Mouse (Mus musculus) CH12.LX (cell line): Measurements from ENCODE around the gene Camta1. TPM values are rescaled to one million over a fixed set of nuclear protein-coding genes. Genes with fewer than 3 reads are reported as not detected.

Source experiments
- DNase-seq: peaks from one replicate; pipeline ENCODE4 v3.0.0-alpha.2; 2013; ENCODE audit errors: extremely low read depth
- H3K27ac ChIP-seq: 2 replicates; pipeline ENCODE4 v1.5.1; 2012; ENCODE audit warnings: low read depth, mild to moderate bottlenecking, control low read depth, moderate library complexity; ENCODE audit not compliant: insufficient read depth
- H3K27me3 ChIP-seq: replicated peaks from 2 replicates; pipeline ENCODE3; 2012; ENCODE audit warnings: inconsistent platforms
- H3K36me3 ChIP-seq, 2 experiments: replicated peaks in 1 of 2; 2 replicates each; pipeline versions ENCODE3 to v1.6.1; 2012; ENCODE audit warnings: inconsistent platforms in 1 of 2, low read length in 1 of 2, mild to moderate bottlenecking in 1 of 2, mixed read lengths in 1 of 2, moderate library complexity in 1 of 2; ENCODE audit not compliant: control insufficient read depth in 1 of 2, insufficient read depth in 1 of 2
- H3K4me1 ChIP-seq, 2 experiments: 2 replicates each; pipeline ENCODE4 v1.6.1; 2012; ENCODE audit warnings: inconsistent platforms in 1 of 2, moderate library complexity in 1 of 2; ENCODE audit not compliant: insufficient read depth in 2 of 2, control insufficient read depth in 1 of 2
- H3K4me2 ChIP-seq: 2 replicates; pipeline ENCODE4 v1.6.1; 2012; ENCODE audit warnings: low read depth, mild to moderate bottlenecking, control low read depth; ENCODE audit not compliant: poor library complexity, insufficient read depth, severe bottlenecking
- H3K4me3 ChIP-seq, 3 experiments: fragments of 150-350 bp in 1 of 3; sonication (generic) in 1 of 3; replicated peaks in 1 of 3; 2 replicates each; pipeline versions ENCODE3 to v1.5.1; 2011 to 2012; ENCODE audit warnings: low read depth in 2 of 3, low read length in 2 of 3, mild to moderate bottlenecking in 2 of 3, moderate library complexity in 2 of 3, control low read depth in 1 of 3, improper control_type of control experiment in 1 of 3, inconsistent platforms in 1 of 3, mixed read lengths in 1 of 3; ENCODE audit not compliant: poor library complexity in 1 of 3
- H3K79me2 ChIP-seq: replicated peaks from 2 replicates; pipeline ENCODE4 v1.6.1; 2012; ENCODE audit warnings: mild to moderate bottlenecking, moderate library complexity; ENCODE audit not compliant: control insufficient read depth, poor library complexity, insufficient read depth, severe bottlenecking; ENCODE audit errors: extremely low read depth
- H3K9ac ChIP-seq: 2 replicates; pipeline ENCODE4 v1.6.1; 2012; ENCODE audit warnings: low read depth, mild to moderate bottlenecking, control low read depth, moderate library complexity; ENCODE audit not compliant: insufficient read depth
- H3K9me3 ChIP-seq: replicated peaks from 2 replicates; pipeline ENCODE3; 2012; ENCODE audit warnings: low read length, inconsistent platforms, mixed read lengths
- CHD1 ChIP-seq: IDR thresholded peaks from 2 replicates; pipeline ENCODE4 v1.6.1; 2012; ENCODE audit warnings: low read depth, low read length, improper control_type of control experiment, inconsistent platforms
- CTCF ChIP-seq, 2 experiments: IDR thresholded peaks in 1 of 2; conservative IDR thresholded peaks in 1 of 2; 2 replicates each; pipeline ENCODE4 v1.5.1; 2011 to 2012; ENCODE audit warnings: low read depth in 2 of 2, low read length in 2 of 2, improper control_type of control experiment in 1 of 2, inconsistent platforms in 1 of 2, mild to moderate bottlenecking in 1 of 2, moderate library complexity in 1 of 2
- E2F4 ChIP-seq: IDR thresholded peaks from 2 replicates; pipeline ENCODE4 v1.6.1; 2011; ENCODE audit warnings: low read depth, low read length, improper control_type of control experiment; ENCODE audit not compliant: insufficient replicate concordance
- EP300 ChIP-seq: IDR thresholded peaks from 2 replicates; pipeline ENCODE4 v1.6.1; 2011; ENCODE audit warnings: low read length, improper control_type of control experiment
- ETS1 ChIP-seq: conservative IDR thresholded peaks from 2 replicates; pipeline ENCODE4 v1.6.1; 2012; ENCODE audit warnings: low read depth, mild to moderate bottlenecking, inconsistent platforms, low read length, improper control_type of control experiment, moderate library complexity
- JUN ChIP-seq: IDR thresholded peaks from 2 replicates; pipeline ENCODE4 v1.6.1; 2011; ENCODE audit warnings: low read depth, mild to moderate bottlenecking, low read length, improper control_type of control experiment, moderate library complexity; ENCODE audit not compliant: insufficient read depth
- MAFK ChIP-seq: IDR thresholded peaks from 2 replicates; pipeline ENCODE4 v1.6.1; 2011; ENCODE audit warnings: low read length, improper control_type of control experiment; ENCODE audit not compliant: insufficient replicate concordance
- MAZ ChIP-seq: IDR thresholded peaks from 2 replicates; pipeline ENCODE4 v1.6.1; 2012; ENCODE audit warnings: low read depth, mild to moderate bottlenecking, inconsistent platforms, low read length, improper control_type of control experiment, moderate library complexity
- POLR2A ChIP-seq: IDR thresholded peaks from 2 replicates; pipeline ENCODE4 v1.6.1; 2011; ENCODE audit warnings: low read depth, mild to moderate bottlenecking, improper control_type of control experiment, low read length
- POLR2AphosphoS2 ChIP-seq: IDR thresholded peaks from 2 replicates; pipeline ENCODE4 v1.6.1; 2011; ENCODE audit warnings: low read depth, low read length, improper control_type of control experiment
- RAD21 ChIP-seq: IDR thresholded peaks from 2 replicates; pipeline ENCODE4 v1.6.1; 2011; ENCODE audit warnings: low read depth, mild to moderate bottlenecking, low read length, improper control_type of control experiment, moderate library complexity
- RCOR1 ChIP-seq: conservative IDR thresholded peaks from 2 replicates; pipeline ENCODE4 v1.6.1; 2012; ENCODE audit warnings: low read depth, mild to moderate bottlenecking, inconsistent platforms, low read length, improper control_type of control experiment
- SIN3A ChIP-seq: IDR thresholded peaks from 2 replicates; pipeline ENCODE4 v1.6.1; 2012; ENCODE audit warnings: low read length, improper control_type of control experiment, inconsistent platforms
- SMC3 ChIP-seq: IDR thresholded peaks from 2 replicates; pipeline ENCODE4 v1.6.1; 2011; ENCODE audit warnings: low read depth, low read length, improper control_type of control experiment
- TBP ChIP-seq: conservative IDR thresholded peaks from 2 replicates; pipeline ENCODE4 v1.6.1; 2011; ENCODE audit warnings: low read depth, low read length, improper control_type of control experiment
- USF2 ChIP-seq: conservative IDR thresholded peaks from 2 replicates; pipeline ENCODE4 v1.6.1; 2011; ENCODE audit warnings: low read depth, low read length, improper control_type of control experiment
- ZC3H11A ChIP-seq: IDR thresholded peaks from 2 replicates; pipeline ENCODE4 v1.6.1; 2012; ENCODE audit warnings: low read depth, mild to moderate bottlenecking, inconsistent platforms, low read length, improper control_type of control experiment
- ZKSCAN1 ChIP-seq: IDR thresholded peaks from 2 replicates; pipeline ENCODE4 v1.6.1; 2012; ENCODE audit warnings: low read depth, inconsistent platforms, low read length, improper control_type of control experiment, borderline replicate concordance
- ZMIZ1 ChIP-seq: IDR thresholded peaks from 2 replicates; pipeline ENCODE4 v1.6.1; 2012; ENCODE audit warnings: low read depth, mild to moderate bottlenecking, inconsistent platforms, low read length, improper control_type of control experiment
- ZNF384 ChIP-seq: IDR thresholded peaks from 2 replicates; pipeline ENCODE4 v1.6.1; 2012; ENCODE audit warnings: low read depth, low read length, improper control_type of control experiment, inconsistent platforms
- dilution Hi-C: fragments of 300-500 bp; cut with MboI; formaldehyde crosslinking; loops from 2 replicates; pipeline ENCODE4 v1.14.3; 2020; ENCODE audit warnings: low sequenced_read_pairs; ENCODE audit not compliant: extremely low pct_unique_long_range_greater_than_20kb, extremely low pct_ligation_motif_present
- in situ Hi-C: fragments of 300-500 bp; cut with MboI; formaldehyde crosslinking; loops from 3 replicates; pipeline ENCODE4 v1.14.3; 2019; ENCODE audit warnings: low sequenced_read_pairs, low pct_ligation_motif_present, low pct_unique_long_range_greater_than_20kb, mixed read lengths
- polyA plus RNA-seq: library from polyadenylated mRNA; unstranded; fragments of >175 nt; gene quantifications from 2 replicates; pipeline ENCODE4 v1.2.1, GENCODE M21; 2012; ENCODE audit warnings: low read depth; ENCODE audit not compliant: insufficient read length
- total RNA-seq, 2 experiments: library from RNA; depleted of rRNA; stranded (reverse); fragments of 300-350 nt in 1 of 2; fragments of >200 nt in 1 of 2; gene quantifications; 2 replicates each; pipeline ENCODE4 v1.2.3; 2012 to 2014

Gene Camta1
- total and polyA plus RNA-seq, 3 experiments: 9.9 to 32.5 (median 15.3) TPM

DNA sequence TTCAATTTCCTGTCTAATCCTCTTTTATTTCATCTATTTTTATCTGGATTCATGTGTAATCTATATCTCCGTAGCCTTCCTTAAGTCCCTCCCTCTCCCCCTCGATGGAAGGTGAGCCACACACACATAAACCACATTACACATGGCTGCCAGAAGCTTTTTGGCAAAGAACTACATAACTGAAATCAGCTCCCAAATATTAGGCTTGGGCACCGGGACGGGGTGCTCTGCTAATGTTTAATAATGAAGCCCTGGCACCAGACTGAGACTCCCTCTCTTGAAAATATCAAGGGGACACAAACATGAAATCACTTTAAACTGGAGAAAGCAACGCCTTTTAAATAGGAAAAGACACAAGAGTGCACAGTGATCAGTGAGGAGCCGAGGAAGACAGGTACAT, 755.8 kb downstream of the Camta1 start:
- peaks cover 46% of the 10 kb centered on the region for H3K9me3 ChIP-seq
- H3K27ac ChIP-seq: no peak overlapping the region
- H3K36me3 ChIP-seq: no peaks in the 10 kb centered on the region
- no peaks in the 10 kb centered on the region for H3K79me2 ChIP-seq
- H3K27me3 ChIP-seq: no peaks in the 10 kb centered on the region
- no peak for TF ChIP-seq CTCF (conservative IDR thresholded peaks at IDR 0.05 in 1 of 2, IDR thresholded peaks at IDR 0.05 in 1 of 2; ENCODE audit: low read depth in 2 of 2, low read length in 2 of 2)
- no peak for TF ChIP-seq RCOR1
- TF ChIP-seq RAD21: no peak
- TF ChIP-seq MAFK: no peak
- no peak for TF ChIP-seq SMC3
- TF ChIP-seq JUN: no peak
- no peak for TF ChIP-seq USF2
- no peak for TF ChIP-seq MAZ
- TF ChIP-seq E2F4: no peak
- no peak for TF ChIP-seq EP300
- TF ChIP-seq ZC3H11A: no peak
- TF ChIP-seq POLR2A: no peak
- no peak for TF ChIP-seq ZKSCAN1
- no peak for TF ChIP-seq POLR2AphosphoS2
- TF ChIP-seq ZMIZ1: no peak
- TF ChIP-seq SIN3A: no peak
- TF ChIP-seq, all 38 proteins: peak for 0
- dilution Hi-C loops: no loop called here
- in situ Hi-C loops: no loop called here
- no peak overlapping the region for H3K9ac ChIP-seq
- DNase-seq: no peak
- H3K4me3 ChIP-seq: no peak overlapping the region
- H3K4me1 ChIP-seq: no peaks in the 10 kb centered on the region
- no peak overlapping the region for H3K4me2 ChIP-seq

- TF ChIP-seq POLR2AphosphoS2: no peak
- TF ChIP-seq TBP: no peak
- TF ChIP-seq CHD1: no peak
- TF ChIP-seq ZNF384: no peak
- TF ChIP-seq MAFK: no peak
- no peak for TF ChIP-seq ZC3H11A
- no peak for TF ChIP-seq ETS1
- no peak for TF ChIP-seq ZKSCAN1
- no peak for TF ChIP-seq SMC3
- TF ChIP-seq RCOR1: no peak
- no peak overlapping the region for H3K4me2 ChIP-seq
- H3K36me3 ChIP-seq: no peaks in the 10 kb centered on the region
- no peak overlapping the region for H3K4me3 ChIP-seq
- in situ Hi-C loops: no loop called here
- no peaks in the 10 kb centered on the region for H3K27me3 ChIP-seq
- no peak for DNase-seq
- no peak overlapping the region for H3K27ac ChIP-seq
- dilution Hi-C loops: no loop called here
- peaks cover 47% of the 10 kb centered on the region for H3K9me3 ChIP-seq
- H3K9ac ChIP-seq: no peak overlapping the region
- H3K79me2 ChIP-seq: no peaks in the 10 kb centered on the region
- no peaks in the 10 kb centered on the region for H3K4me1 ChIP-seq
Measured at GRCm38 (mm10) chr4:151104147-151104546, 757.5 kb downstream of the Camta1 start.
